Mouse (Mus musculus): ENCODE data around the gene Stxbp6. TPM values are rescaled to one million over a fixed set of nuclear protein-coding genes. Genes with fewer than 3 reads are reported as not detected.

Gene Stxbp6
- 0.42 TPM for polyA plus RNA-seq (2017; shearing (Covaris generic))

DNA sequence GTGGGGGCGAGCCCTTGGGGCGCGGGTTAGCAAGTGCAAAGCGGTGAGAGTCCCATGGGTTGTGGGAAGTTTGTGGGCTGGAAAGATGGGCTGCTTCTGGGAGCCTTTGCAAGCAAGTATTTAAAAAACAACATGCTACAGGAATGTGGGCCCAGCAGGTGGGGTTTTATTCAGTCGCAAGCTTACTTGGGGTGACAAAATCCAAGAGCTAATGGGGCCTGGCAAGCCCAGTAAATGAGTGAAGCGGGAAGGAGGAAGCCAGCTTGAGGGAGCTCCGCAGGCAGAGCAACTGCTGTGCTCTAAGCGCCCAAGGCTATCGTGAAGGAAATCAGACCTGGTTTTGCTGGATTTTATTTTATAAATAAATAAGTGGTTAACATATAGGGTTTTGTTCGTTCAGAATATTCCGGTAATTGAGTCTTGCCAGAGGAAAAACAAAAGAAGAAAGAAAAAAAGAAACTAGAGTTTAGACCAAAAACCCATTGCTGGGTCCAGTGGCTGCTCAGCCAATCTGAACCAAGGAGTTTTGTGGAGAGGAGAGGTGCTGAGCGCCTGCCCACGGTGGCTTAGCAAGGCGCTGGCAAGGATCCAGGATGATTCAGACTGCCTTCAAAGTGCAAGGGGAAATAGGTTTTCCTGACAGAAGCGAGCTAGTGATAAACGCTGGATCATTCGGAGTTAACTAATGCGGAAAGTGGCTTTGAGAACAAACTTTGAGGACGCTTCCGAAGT, at the start of gene Stxbp6:
Stxbp6 (minus strand) TSS at position 99 of the 732 bp plus-strand sequence.

